Mouse (Mus musculus): ENCODE data around the gene Rfx5.
"Not testable (repeated sequence)": the region's sequence is repeated elsewhere in the genome, so short reads cannot be mapped to it uniquely, and the experiment has no call there.

Rfx5 gene

DNA sequence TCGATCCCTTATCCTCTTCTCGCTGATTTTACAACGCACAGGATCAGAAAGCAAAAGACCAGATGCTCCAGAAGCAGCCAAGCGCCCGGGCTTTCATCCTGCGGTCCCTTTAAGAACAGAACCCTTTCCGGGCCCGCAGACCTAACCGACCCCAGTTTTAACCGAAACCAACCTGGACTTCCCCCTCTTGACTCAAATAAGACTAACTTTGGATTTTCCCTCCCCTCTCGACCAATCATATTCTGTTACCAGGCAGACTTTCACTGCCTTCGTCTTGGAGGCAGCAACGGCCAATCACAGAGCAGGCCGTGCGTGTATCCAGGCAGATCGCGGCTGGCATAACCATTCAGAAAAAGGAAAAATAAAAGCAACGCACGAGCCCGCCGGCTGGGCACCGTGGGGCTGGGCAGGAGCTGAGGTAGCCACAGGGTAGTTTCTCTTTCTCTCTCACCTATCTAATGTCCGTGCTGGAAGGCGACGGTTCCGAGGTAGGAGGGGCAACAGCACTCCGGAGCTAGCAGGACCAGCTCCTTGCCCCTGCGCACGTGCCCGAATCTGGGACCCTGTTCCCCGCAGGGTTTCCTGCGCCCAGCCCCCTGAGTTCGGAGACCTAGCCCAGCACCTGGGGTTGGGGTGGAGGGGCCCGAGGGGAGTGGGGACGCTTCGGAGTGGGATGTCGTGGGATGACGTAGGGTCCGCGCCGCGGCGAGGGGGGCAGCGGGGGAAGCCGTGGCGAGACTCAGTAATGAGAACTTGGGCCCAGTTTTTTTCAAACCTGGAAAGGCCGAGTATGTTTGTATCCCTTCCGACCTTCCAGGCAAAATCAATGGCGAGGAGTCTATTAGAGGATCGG lies at the start of gene Rfx5:
Gene Rfx5, plus strand, starts transcription at position 312 of the 853 bp plus-strand sequence.
- peak; percentile 81 to 93 for DNase-seq

DNA sequence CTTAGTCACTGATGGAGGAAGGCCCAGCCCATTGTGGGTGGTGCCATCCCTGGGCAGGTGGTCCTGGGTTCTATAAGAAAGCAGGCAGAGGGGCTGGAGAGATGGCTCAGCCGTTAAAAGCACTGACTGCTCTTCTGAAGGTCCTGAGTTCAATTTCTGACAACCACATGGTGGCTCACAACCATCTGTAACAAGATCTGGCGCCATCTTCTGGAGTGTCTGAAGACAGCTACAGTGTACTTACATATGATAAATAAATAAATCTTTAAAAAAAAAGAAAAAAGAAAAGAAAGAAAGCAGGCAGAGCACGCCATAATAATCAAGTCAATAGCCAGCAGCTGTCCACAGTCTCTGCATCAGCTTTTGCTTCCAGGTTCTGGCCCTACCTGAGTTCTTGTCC lies 49.1 kb upstream of the Rfx5 start:
- not testable (repeated sequence) for DNase-seq

DNA sequence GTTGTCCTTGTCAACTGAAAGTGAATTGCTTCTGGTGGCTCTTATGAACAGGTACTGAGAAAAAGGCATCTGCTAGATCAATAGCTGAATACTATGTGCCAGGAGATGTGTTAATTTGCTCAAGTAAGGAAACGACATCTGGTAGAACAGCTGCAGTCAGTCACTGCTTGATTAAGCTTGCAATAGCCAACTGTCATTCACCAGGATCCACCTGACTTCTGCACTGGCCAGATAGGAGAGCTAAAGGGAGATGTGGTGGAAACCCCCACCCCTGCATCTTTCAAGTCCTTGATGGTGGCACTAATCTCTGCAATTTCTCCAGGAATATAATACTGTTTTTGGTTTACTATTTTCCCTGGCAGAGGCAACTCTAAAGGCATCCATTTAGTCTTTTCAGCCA lies 47.4 kb upstream of the Rfx5 start:
- no peak for DNase-seq

DNA sequence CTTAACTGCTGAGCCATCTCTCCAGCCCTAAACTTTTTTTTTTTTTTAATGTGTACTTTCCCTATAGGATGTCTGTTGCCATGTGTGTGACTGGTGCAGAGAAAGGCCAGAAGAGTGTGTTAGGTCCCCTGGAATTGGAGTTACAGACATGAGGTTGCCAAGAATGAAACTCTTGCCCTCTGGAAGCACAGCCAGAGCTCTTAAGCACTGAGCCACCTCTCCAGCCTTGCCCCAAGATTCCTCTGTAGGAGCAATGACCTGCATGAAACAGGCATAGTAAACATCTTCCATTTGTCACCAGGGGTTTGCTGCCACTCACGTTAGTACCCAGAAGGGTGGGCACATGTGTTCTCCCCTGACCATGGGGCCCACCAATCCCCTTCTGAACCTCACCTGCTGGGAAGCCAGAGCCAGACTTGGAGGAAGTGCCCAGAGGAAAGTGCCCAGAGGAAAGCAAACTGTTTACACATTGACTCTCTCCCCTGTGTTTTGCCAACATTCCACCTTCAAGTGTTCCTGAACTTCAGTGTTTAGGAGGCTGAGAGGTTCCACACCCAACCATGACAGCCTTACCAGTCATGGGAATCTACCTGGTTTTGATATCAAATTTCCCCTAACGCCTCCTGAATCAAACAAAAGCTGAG lies 42.7 kb upstream of the Rfx5 start:
- DNase-seq, result no peak

DNA sequence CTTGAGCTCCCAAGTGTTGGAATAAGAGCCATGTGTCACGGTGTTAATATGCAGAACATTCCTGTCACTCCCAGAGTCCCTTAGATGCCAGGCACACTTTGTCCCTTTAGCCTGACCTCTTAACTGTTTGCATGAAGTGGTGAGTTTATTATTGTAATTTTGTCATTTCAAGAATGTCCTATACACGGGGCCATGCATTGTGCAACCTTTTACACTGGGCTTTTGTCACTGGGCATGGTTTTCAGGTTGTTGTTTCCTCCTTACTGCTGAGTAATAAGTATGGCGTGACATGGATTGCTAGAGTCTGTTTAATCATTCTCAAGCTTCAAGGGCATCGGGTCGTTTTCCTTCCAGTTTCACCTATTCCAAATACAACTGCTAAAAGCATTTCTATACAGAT lies 40.1 kb upstream of the Rfx5 start:
- DNase-seq, result no peak

DNA sequence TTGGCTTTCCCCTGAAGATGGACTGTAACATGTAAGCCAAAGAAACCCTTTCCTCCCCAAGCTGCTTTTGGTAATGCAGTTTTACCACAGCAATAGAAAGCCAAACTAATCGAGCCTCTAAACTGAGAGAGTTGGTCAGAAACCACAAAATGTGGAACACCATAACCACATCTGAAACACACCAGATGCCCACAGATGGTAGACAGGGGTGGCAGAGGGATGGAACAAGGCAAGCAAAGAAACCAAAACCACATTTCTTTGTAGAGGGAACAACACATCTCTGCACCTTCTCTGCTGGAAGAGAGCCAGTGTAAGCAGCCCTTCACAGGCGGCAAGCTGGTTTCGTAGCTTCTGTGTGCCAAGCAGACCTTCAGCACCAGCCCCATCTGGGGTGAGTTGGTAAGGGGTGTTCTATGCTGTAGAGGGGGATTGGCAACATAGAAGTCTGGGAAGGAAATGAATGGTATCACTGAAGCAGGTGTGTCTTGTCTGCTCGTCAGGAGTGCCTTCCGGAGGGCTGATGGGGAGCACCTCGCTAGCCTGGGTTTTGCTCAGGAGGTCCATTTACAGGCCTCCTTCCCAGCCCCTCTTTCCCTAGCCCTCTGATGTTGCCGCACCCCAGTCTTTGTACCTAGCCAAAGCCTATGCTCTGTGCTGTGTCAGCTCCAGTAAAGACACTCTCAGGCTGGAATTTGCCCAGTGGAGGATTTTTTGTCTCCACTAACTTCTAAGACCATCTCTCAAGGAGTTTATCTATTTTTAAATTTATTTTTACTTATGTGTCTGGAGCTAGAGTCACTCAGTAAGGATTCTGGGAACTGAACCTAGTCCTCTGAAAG lies 37.8 kb upstream of the Rfx5 start:
- DNase-seq, result peak in 1 of 2 experiments; percentile 16

DNA sequence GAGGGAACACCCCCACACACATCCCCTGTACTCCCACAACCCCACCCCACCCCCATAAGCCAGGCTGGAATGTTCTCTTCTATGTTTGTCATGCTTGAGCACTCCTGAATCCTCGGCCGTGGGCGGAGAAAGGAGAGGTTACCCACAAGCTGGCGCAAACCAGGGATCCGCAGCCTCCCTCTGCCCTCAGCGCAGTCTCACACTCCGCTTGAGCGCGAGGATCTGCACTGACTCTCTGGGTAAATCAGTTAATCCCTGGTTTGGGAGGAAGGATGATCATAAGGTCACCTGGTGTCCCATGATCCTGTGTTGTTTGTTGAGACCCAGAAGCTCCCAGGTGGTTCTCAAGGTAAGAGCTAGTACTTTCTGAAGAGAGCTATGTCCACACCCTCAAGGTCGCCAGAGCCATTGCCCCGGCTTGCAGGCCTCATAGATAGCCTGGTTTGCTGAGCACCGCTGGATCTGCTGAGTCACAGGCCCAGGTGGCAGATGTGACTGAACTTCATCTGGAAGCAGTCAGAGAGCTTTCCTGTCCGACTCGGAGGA lies 36.0 kb upstream of the Rfx5 start:
- DNase-seq, result no peak

DNA sequence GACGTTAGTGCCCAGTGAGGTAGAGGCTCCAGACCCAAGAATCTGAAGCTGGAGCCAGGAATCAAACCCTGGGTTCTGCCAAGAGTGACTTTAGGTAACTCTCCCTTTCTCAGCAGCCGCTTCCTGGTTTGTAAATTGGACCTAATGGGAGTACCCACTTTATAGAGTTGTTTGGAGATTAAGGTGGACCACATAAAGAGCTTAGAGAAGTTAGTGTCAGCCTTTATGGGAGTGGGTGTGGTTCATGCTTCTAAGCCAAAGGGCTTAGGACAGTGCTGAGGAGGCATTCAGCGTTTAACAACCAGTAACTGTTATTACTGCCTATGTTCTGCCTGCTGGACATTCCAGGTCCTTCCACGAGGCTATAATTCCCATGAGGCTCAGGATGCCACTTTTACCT lies 35.0 kb upstream of the Rfx5 start:
- no peak for DNase-seq

DNA sequence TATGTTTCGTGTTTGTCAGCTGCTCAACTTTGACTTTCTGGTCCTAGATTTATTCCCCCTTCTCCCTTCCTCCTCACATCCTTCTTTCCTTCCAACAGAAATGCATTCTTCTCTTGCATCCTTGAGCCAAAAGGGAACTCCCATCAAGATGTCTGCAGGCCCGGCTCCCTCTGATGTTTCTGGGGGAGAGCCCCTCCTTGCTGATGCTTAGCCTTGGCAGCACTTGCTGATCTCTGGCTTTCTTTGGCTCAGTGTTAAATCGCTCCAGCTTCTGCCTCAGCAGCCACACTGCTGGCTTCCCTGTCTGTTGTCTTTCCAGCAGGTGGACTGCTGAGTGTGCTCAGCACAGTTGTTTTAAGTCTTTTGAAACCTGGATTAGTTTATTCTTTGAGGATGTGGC lies 32.8 kb upstream of the Rfx5 start:
- no peak for DNase-seq

DNA sequence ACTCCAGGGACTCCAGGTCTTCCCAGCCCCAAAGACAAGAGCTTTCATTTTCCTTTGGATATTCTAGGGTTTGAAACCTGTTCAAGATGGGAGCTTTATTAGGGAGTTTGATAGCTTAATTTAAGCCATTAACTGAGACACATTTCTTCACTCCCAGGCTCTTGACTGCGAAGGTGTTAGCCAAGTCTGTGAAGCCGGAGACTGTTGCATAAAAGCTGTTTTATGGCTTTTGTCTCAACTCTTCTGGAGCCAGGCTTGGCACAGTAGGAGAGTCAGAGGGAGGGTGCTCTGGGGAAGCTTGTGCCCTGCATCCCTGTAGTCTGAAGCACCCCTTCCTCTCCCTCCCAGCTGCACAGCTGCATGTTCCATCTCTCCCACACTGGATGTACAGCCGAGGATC lies 31.5 kb upstream of the Rfx5 start:
- DNase-seq, result no peak

DNA sequence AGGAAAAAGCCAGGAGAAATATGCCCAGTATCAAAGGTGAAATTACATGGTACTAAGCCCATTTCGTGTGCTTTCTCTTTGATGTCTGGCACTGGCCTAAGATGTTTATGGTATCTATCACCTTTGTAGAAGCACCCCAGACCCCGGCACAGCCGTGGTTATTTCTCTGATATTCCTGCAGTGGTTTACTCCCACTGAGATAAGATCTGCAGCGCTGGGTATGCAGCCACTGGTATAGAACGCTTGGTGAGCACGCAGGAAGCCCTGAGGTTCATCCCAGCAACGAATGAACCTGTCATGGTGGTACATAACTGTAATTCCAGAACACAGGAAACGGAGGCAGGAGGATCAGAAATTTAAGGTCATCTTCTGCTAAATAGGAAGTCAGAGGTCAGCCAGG lies 29.2 kb upstream of the Rfx5 start:
- no peak for DNase-seq

DNA sequence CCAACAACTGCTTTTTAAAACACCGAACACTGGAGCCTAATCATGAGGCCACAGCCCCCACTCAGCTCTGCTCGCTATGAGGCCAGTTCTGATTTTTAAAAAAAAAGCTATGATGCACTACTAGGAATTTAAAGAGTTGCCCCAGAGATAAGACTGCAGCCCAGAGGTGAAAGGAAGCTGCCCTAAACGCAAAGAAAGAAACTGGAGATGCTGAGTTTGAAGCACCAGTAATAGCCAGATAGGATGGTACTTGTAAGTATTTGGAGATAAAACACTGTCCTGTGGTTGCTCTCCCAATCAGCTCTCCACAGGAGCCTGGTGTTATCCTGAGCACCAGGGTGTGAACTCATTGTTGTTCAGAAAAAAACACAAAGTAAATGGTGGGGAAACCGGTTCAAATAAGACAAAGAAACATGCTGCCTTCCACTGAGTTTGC lies 27.6 kb upstream of the Rfx5 start:
- DNase-seq, result not testable (repeated sequence)

DNA sequence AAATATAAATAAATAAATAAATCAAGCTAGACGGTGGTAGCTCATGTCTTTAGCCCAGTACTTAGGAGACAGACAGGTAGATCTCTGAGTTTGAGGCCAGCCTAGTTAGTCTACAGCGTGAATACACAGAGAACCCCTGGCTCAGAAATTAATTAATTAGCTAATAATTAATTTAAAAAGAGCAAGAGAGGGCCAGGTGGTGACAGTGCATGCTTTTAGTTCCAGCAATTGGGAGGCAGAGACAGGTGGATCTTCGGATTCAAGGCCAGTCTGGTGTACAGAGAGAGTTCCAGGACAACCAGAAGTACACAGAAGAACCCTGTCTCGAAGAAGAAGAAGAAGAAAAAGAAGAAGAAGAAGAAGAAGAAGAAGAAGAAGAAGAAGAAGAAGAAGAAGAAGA lies 24.9 kb upstream of the Rfx5 start:
- DNase-seq, result not testable (repeated sequence)

DNA sequence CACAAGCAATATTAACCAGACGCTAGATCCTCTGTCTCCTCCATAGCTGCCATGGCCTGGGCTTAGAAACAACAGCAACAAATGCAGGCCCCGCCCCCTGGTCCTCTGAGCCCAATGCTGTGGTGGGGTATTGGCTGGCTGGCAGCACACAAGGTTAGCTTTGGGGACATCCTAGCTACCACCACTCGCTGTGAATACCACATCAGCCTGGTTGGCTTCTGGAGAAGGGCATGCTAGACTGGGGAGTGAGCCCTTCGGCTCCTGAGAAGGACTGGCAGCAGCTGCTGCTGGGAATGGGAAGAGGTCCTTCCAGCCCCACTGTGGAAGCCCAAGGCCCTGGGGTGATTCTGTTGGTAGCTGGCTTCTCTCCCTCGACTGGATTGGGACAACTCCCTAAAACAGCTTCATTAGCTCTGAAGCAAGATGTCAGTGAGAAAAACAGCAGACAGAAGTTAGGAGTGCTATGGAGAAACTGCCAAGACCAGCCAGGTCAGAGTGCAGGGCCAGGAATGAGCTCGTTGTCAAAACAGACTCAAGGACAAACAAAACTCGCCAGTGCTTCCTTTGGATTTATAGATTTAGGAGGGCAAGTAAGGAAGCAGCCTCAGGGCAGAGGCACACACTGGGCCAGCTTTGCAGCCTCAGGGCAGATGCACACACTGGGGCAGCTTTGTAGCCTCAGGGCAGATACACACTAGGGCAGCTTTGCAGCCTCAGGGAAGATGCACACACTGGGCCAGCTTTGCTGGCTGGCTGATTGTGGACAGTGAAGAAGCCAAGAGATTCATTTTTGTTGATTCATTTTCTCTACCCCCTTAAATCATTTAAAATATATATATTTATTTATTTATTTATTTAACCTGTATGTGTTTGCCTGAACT lies 23.2 kb upstream of the Rfx5 start:
- DNase-seq, result not testable (repeated sequence)

DNA sequence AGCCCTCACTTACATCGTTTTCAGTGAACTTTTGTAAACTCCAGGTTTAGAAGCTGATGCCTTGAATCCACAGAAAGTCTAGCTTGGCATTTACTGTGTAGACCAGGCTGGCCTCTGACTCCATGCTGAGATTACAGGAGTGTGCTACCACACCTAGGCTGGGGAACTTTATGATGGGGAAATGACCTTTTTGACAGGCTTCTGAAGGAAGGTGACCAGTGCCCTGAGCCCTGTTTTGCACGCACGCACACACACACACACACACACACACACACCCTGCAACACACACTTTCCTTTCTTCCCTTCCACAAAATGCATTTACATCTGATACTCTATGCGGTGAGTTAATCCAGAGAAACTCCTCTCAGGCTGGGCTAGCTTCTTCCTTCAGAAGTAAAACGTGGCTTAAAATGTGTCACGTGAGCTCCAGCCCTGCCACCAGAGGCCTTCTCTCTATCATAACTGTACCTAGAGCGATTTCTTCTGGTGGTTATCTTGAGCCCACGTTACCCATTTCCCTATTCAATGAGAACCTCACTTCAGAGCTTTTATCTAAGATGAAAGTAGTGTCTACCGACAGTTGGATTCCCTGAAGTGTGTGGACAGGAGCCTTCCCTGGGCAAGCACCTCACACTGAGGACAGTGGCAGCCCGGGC lies 22.3 kb upstream of the Rfx5 start:
- DNase-seq, result not testable (repeated sequence)

DNA sequence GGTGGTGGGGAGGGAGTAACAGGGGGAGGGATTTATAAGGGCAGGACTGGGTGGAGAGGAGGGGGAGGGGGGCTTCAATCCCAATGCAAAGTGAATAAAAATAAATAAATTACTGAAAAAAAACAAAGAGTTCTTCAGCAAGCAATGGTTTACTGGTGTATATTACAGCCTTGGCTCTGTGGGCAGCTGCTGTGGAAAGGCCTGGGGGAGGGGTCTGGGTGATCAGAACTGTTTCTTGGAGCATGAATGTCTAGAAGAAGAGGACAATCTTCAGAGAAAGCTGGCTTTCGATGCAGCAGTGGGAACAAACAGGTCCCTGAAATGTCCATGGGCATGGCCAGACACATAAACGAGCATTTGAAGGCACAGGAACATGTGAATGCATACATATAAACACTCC lies 21.6 kb upstream of the Rfx5 start:
- not testable (repeated sequence) for DNase-seq

DNA sequence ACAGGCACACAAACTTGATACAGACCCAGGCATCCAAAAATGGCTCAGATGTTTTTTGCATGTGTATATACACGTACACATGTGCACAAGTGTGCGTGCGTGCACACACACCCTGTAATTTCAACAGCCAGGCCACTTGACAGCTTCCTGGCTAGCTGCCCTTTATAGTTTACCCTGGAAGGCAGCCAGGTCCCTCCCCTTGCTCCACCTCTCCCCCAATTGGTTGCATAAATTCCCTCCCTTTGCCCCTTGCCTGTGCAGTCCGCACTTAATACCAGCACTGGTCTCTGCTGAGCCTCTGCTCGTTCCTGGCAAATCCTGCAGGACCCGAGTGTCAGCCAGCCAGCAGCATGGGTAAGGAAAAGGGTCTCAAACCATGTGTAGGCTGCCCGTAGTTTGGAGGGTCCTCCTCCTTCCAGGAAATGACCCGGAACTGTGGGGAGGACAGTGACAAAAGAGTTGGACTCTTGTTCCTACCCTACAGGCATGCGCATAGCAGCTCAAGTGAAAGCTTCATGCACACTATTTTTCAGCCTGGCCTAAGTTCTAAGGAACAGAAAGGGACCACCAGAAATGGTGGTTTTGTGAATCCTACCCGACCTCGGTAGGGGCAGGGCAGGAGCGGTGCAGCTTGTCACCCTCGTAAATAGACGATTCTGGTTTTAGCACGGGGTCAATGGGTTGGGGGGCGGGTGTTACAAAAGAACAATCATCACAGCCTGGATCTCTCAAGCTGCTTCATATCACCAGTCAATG lies 20.9 kb upstream of the Rfx5 start, which contains the start of gene Selenbp1:
Gene Selenbp1, plus strand, starts transcription at position 248 of the 756 bp plus-strand sequence.
- DNase-seq, result no peak

DNA sequence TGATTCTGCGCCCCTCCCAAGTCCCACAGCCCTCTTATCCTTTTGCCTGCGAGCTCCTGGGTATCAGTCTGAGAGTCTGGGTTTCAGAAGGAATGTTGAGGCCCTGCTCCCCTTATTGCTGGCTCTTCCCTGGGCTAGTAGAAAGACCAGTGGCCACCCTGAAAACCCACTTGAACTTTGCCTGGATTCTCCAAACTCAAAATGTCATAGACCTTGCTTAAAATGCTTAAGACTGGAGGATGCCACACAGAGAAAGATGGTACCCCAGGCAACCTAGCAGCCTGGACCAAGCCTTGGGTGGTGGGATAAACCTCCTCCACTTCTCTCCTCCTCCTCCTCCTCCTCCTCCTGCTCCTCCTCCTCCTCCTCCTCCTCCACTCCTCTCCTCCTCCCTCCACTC lies 20.3 kb upstream of the Rfx5 start:
- not testable (repeated sequence) for DNase-seq

DNA sequence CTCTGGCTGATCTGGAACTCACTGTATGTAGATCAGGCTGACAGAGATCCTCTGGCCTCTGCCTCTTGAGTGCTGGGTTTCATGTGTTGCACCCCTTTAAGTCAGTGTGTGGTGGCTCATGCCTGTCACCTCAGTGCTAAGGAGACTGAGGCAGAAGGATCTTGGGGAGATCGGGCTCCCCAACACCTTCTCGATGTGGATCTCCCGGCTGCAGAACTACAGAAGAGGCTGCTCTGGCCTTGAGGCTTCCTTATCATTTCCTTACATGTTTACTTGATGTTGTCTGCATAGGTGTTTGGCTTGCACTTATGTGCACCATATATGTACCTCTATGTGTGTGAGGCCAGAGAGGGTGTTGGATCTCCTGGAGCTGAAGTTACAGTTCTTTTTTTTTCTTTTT lies 19.3 kb upstream of the Rfx5 start:
- not testable (repeated sequence) for DNase-seq

DNA sequence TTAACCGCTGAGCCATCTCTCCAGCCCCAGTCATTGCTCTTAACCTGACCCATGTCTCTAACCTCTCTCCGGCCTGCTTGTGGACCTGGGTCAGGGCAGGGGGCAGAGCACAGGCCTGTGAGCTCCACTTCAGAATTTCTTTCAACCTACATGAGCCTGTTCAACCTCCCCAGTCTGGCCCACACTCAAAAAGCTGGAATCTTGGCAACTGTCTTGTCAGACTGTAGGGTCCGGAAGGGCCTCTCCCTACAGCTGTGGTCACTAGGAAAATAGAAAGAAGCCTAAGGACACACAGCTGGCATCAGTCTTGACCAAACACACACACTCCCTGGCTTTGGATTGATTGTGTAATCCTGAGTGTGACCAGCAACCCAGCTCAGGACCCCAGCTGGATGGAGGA lies 18.5 kb upstream of the Rfx5 start:
- DNase-seq, result not testable (repeated sequence)

DNA sequence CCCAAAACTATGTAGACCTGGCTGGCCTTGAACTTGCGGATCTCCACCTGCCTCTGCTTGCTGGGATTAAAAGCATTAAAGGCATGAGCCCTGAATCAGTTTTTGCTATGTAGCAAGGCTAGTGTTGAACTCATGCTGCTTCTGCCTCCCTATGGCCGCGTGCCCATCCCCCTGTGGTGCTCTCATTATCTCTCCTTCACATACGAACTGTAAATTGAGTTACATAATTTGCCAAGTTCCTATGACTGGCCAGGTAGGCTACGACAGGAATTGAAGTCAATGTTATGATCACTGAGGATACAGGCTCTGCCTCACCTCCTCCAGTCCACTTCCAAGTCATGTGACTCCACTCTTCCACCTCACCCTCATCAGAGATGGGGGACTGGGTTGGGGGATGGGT lies 17.7 kb upstream of the Rfx5 start:
- DNase-seq, result not testable (repeated sequence)

Data from thymus, adult 18-20 months (tissue).